Mouse (Mus musculus): ENCODE measurements at regions not wholly inside any gene's neighbourhood (a gene's known extent, or its start where the extent isn't known, plus 50 kb on each side); places are given as distances from the start of the nearest gene placed in this dataset.
A peak's percentile ranks its signal among the peaks of the same experiment; 100 is the strongest.

- Histone ChIP-seq H3K27me3 (ENCODE audit: insufficient read depth, low read length) (no peaks in the 10 kb centered on the region), H3K4me2 (replicated peaks; ENCODE audit: low read depth, low read length) (no peak overlapping the region), H3K27ac (ENCODE audit: low read length) (0 out of 2 replicates have a peak overlapping the region, but pooled peaks have one; percentile 18), H3K9me3 (ENCODE audit: low read length) (no peaks in the 10 kb centered on the region), H3K4me1 (ENCODE audit: insufficient read depth, low read length) (peaks cover 11% of the 10 kb centered on the region; the same call in 1 of the 2 replicates), H3K36me3 (ENCODE audit: insufficient read depth, low read length) (no peaks in the 10 kb centered on the region), H3K9ac (replicated peaks; ENCODE audit: low read length) (no peak overlapping the region), H3K4me3 (ENCODE audit: low read length) (no peak overlapping the region)
- ATAC-seq (ENCODE audit: low FRiP score, low TSS enrichment): peak; percentile 89; the same call in 1 of the 2 replicates
- 78% methylated on average over 1 of the region's 1 CpGs for WGBS
Measured at GRCm38 (mm10) chr13:90502141-90502540, 403.0 kb downstream of the Atp6ap1l start.

- no peaks in the 10 kb centered on the region for H3K27me3 ChIP-seq (ENCODE audit: insufficient read depth, low read length)
- H3K9ac ChIP-seq (replicated peaks; ENCODE audit: low read length): no peak overlapping the region
- WGBS: 86% methylated on average over 3 of the region's 3 CpGs
- H3K9me3 ChIP-seq (ENCODE audit: low read length): no peaks in the 10 kb centered on the region
- H3K4me3 ChIP-seq (ENCODE audit: low read length): no peak overlapping the region
- no peaks in the 10 kb centered on the region for H3K36me3 ChIP-seq (ENCODE audit: insufficient read depth, low read length)
- no peak for ATAC-seq (ENCODE audit: low FRiP score, low TSS enrichment)
- no peak overlapping the region for H3K27ac ChIP-seq (ENCODE audit: low read length)
- H3K4me2 ChIP-seq (replicated peaks; ENCODE audit: low read depth, low read length): no peak overlapping the region
- H3K4me1 ChIP-seq (ENCODE audit: insufficient read depth, low read length): peaks cover 11% of the 10 kb centered on the region; the same call in 1 of the 2 replicates
Measured at GRCm38 (mm10) chr13:90498978-90499377, 406.2 kb downstream of the Atp6ap1l start.

- H3K4me1 ChIP-seq (ENCODE audit: insufficient read depth, low read length): peaks cover 11% of the 10 kb centered on the region; the same call in 1 of the 2 replicates
- H3K9me3 ChIP-seq (ENCODE audit: low read length): no peaks in the 10 kb centered on the region
- H3K27ac ChIP-seq (ENCODE audit: low read length): no peak overlapping the region
- no peak overlapping the region for H3K4me3 ChIP-seq (ENCODE audit: low read length)
- H3K4me2 ChIP-seq (replicated peaks; ENCODE audit: low read depth, low read length): no peak overlapping the region
- ATAC-seq (ENCODE audit: low FRiP score, low TSS enrichment): no peak
- H3K27me3 ChIP-seq (ENCODE audit: insufficient read depth, low read length): no peaks in the 10 kb centered on the region
- H3K36me3 ChIP-seq (ENCODE audit: insufficient read depth, low read length): no peaks in the 10 kb centered on the region
- 20% methylated on average over 2 of the region's 2 CpGs for WGBS
- H3K9ac ChIP-seq (replicated peaks; ENCODE audit: low read length): no peak overlapping the region
Measured at GRCm38 (mm10) chr13:90497573-90497972, 407.6 kb downstream of the Atp6ap1l start.

GRCm38 (mm10) chr13:90493696-90494095 lies 404.3 kb upstream of the Xrcc4 start:
- WGBS: 47% methylated on average over 1 of the region's 1 CpGs
- Histone ChIP-seq H3K4me2 (replicated peaks; ENCODE audit: low read depth, low read length) (no peak overlapping the region), H3K27me3 (ENCODE audit: insufficient read depth, low read length) (no peaks in the 10 kb centered on the region), H3K27ac (ENCODE audit: low read length) (no peak overlapping the region), H3K36me3 (ENCODE audit: insufficient read depth, low read length) (no peaks in the 10 kb centered on the region), H3K4me1 (ENCODE audit: insufficient read depth, low read length) (peaks cover 10% of the 10 kb centered on the region), H3K9ac (replicated peaks; ENCODE audit: low read length) (no peak overlapping the region), H3K9me3 (ENCODE audit: low read length) (no peaks in the 10 kb centered on the region), H3K4me3 (ENCODE audit: low read length) (no peak overlapping the region)
- ATAC-seq (ENCODE audit: low FRiP score, low TSS enrichment): no peak

- no peaks in the 10 kb centered on the region for H3K27me3 ChIP-seq (ENCODE audit: insufficient read depth, low read length)
- no peaks in the 10 kb centered on the region for H3K9me3 ChIP-seq (ENCODE audit: low read length)
- H3K27ac ChIP-seq (ENCODE audit: low read length): no peak overlapping the region
- H3K4me1 ChIP-seq (ENCODE audit: insufficient read depth, low read length): peaks cover 6% of the 10 kb centered on the region
- 28% methylated on average over 8 of the region's 8 CpGs for WGBS
- H3K4me3 ChIP-seq (ENCODE audit: low read length): no peak overlapping the region
- no peaks in the 10 kb centered on the region for H3K36me3 ChIP-seq (ENCODE audit: insufficient read depth, low read length)
- H3K4me2 ChIP-seq (replicated peaks; ENCODE audit: low read depth, low read length): no peak overlapping the region
- no peak overlapping the region for H3K9ac ChIP-seq (replicated peaks; ENCODE audit: low read length)
- ATAC-seq (ENCODE audit: low FRiP score, low TSS enrichment): peak; percentile 71
Measured at GRCm38 (mm10) chr13:90490991-90491951, 401.9 kb upstream of the Xrcc4 start.

DNA sequence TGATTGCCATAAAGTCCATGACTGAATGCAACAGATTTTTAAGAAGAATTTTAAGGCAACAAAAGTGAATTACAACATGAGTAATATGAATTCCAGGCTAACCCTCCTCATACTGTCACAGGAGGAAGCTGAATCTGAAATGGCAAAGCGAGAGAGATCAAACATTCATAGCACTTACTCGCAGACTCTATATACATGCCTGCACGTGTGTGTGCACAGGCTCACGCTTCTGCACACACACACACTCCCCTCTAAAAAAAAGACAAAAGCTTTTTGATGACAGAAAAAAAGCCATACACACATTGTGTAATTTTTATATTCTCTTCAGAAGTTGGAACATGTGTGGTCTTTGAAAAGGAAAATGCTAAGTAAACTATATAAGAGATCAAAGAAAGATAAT lies 391.1 kb upstream of the Xrcc4 start:
- Histone ChIP-seq H3K4me2 (replicated peaks; ENCODE audit: low read depth, low read length) (no peak overlapping the region), H3K36me3 (ENCODE audit: insufficient read depth, low read length) (no peaks in the 10 kb centered on the region), H3K27ac (ENCODE audit: low read length) (no peak overlapping the region), H3K4me1 (ENCODE audit: insufficient read depth, low read length) (no peaks in the 10 kb centered on the region), H3K9ac (replicated peaks; ENCODE audit: low read length) (no peak overlapping the region), H3K4me3 (ENCODE audit: low read length) (no peak overlapping the region), H3K9me3 (ENCODE audit: low read length) (no peaks in the 10 kb centered on the region), H3K27me3 (ENCODE audit: insufficient read depth, low read length) (no peaks in the 10 kb centered on the region)
- WGBS: 84% methylated on average over 4 of the region's 4 CpGs
- ATAC-seq (ENCODE audit: low FRiP score, low TSS enrichment): no peak

- Histone ChIP-seq H3K27me3 (ENCODE audit: insufficient read depth, low read length) (no peaks in the 10 kb centered on the region), H3K4me3 (ENCODE audit: low read length) (no peak overlapping the region), H3K4me2 (replicated peaks; ENCODE audit: low read depth, low read length) (no peak overlapping the region), H3K36me3 (ENCODE audit: insufficient read depth, low read length) (no peaks in the 10 kb centered on the region), H3K4me1 (ENCODE audit: insufficient read depth, low read length) (no peaks in the 10 kb centered on the region), H3K9ac (replicated peaks; ENCODE audit: low read length) (no peak overlapping the region), H3K9me3 (ENCODE audit: low read length) (no peaks in the 10 kb centered on the region), H3K27ac (ENCODE audit: low read length) (no peak overlapping the region)
- ATAC-seq (ENCODE audit: low FRiP score, low TSS enrichment): no peak
- WGBS: 89% methylated on average over 2 of the region's 2 CpGs
Measured at GRCm38 (mm10) chr13:90476880-90477279, 387.5 kb upstream of the Xrcc4 start.

DNA sequence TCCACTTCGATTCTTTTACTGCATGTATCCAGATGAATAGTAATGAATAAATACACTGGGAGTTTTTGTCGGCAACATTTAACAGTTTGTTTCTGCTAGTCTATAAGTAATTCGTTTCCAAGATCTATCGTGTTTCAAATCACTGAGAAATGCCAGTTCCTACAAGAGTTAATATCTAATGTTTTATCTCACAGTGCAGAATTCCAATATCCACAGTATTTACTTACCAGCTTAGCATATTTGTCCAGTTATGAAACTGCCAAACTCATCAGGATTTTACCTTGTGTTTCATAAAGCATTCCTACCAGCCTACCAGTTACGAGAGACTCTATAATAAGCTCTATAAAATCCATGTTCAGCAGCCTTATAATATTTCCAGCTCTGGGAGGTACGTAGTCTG lies 385.1 kb upstream of the Xrcc4 start:
- Histone ChIP-seq H3K36me3 (ENCODE audit: insufficient read depth, low read length) (no peaks in the 10 kb centered on the region), H3K4me2 (replicated peaks; ENCODE audit: low read depth, low read length) (no peak overlapping the region), H3K27ac (ENCODE audit: low read length) (no peak overlapping the region), H3K27me3 (ENCODE audit: insufficient read depth, low read length) (no peaks in the 10 kb centered on the region), H3K4me1 (ENCODE audit: insufficient read depth, low read length) (no peaks in the 10 kb centered on the region), H3K9ac (replicated peaks; ENCODE audit: low read length) (no peak overlapping the region), H3K4me3 (ENCODE audit: low read length) (no peak overlapping the region), H3K9me3 (ENCODE audit: low read length) (no peaks in the 10 kb centered on the region)
- WGBS: 83% methylated on average over 6 of the region's 6 CpGs
- no peak for ATAC-seq (ENCODE audit: low FRiP score, low TSS enrichment)

DNA sequence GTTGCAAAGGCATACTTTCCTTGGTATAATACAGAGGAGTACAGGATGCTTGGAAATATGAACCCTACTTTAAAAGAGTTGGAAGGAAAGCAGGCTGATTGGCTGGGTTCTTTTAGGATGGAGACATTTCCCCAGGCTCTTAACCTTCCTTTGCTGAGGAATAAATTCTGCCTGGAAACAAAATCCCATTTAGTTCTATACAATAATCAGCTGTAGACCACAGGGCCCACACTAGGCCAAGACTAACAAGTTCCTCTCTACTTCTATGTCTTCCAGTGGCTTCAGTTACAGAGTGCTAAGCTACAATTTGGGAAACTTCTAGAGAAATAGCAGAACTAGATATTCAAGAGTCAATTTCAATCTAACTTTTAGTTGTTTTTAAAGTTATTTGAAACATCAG lies 384.6 kb upstream of the Xrcc4 start:
- H3K4me1 ChIP-seq (ENCODE audit: insufficient read depth, low read length): no peaks in the 10 kb centered on the region
- ATAC-seq (ENCODE audit: low FRiP score, low TSS enrichment): no peak
- no peaks in the 10 kb centered on the region for H3K36me3 ChIP-seq (ENCODE audit: insufficient read depth, low read length)
- H3K27me3 ChIP-seq (ENCODE audit: insufficient read depth, low read length): no peaks in the 10 kb centered on the region
- H3K4me3 ChIP-seq (ENCODE audit: low read length): no peak overlapping the region
- no peak overlapping the region for H3K27ac ChIP-seq (ENCODE audit: low read length)
- no peak overlapping the region for H3K4me2 ChIP-seq (replicated peaks; ENCODE audit: low read depth, low read length)
- no peak overlapping the region for H3K9ac ChIP-seq (replicated peaks; ENCODE audit: low read length)
- H3K9me3 ChIP-seq (ENCODE audit: low read length): no peaks in the 10 kb centered on the region
